In the genomic region with DNA sequence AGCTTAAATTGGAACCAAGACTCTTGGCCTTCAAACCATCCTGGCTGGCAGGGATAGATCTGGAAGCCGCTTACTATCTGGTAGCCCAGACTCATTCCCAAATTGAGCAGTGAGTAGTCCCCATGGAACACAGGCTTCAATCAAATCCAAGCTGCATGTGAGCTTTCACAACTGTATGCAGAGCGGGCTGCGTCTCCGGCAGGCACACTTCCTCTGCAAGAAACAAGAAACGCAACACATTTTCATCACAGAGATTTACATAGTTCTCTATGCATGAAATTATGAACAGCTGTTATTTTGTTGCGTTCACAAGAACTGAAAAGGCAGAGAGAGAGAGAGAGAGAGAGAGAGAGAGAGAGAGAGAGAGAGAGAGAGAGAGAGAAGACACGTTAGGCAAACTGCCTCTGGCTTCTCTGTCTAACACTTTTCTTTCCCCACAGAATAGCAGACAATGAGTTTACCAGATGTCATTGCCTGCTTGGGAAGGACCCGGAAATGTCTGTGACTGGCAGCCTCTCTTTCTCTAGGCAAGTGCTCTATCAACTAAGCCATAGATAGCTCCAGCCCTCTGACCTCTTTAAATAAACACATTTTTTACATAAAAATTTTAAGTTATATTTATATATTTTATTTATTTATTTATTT, we compare ENCODE assay signal across 15 mouse cellular contexts. TPM values are rescaled to one million over a fixed set of nuclear protein-coding genes. Genes with fewer than 3 reads are reported as not detected.
DNase-seq lines count a peak whose midpoint lies in the region; ATAC-seq and TF ChIP-seq lines count a peak whose summit lies in the region.
"Had no signal": no experiment of that assay in that cellular context is flagged by ENCODE, and none has a peak within 500 bp of the region (broad histone marks: within the 10 kb centered on the region; RNA-seq: fewer than 3 reads in every experiment).

No protein-coding gene starts in this region.

- no peaks in the 10 kb centered on the region for H3K9me3 ChIP-seq in lung, postnatal 0 days (ENCODE audit: low read length)
- no peaks in the 10 kb centered on the region for H3K9me3 ChIP-seq in forebrain, embryonic 16.5 days (ENCODE audit: control insufficient read depth, low read length)
- H3K9me3 ChIP-seq: heart, embryonic 10.5 days; megakaryocyte, embryonic 14.5 days had no signal

- no peak for ATAC-seq in lung, postnatal 0 days
- peak; percentile 67 for ATAC-seq in forebrain, embryonic 16.5 days

- no peak overlapping the region for H3K4me2 ChIP-seq in lung, postnatal 0 days (replicated peaks; ENCODE audit: low read depth, low read length)
- no peak overlapping the region for H3K4me2 ChIP-seq in forebrain, embryonic 16.5 days (ENCODE audit: low read length)

- no peak for TF ChIP-seq EP300 in lung, postnatal 0 days (IDR thresholded peaks at IDR 0.05)

- H3K27me3 ChIP-seq in lung, postnatal 0 days (replicated peaks; ENCODE audit: insufficient read depth, low read length), result no peaks in the 10 kb centered on the region
- no peaks in the 10 kb centered on the region for H3K27me3 ChIP-seq in forebrain, embryonic 16.5 days (replicated peaks; ENCODE audit: control insufficient read depth, insufficient read depth, low read length)

- WGBS in lung, postnatal 0 days, result 52% methylated on average over 8 of the region's 8 CpGs
- WGBS in forebrain, embryonic 16.5 days, result 51% methylated on average over 8 of the region's 8 CpGs

- no peak overlapping the region for H3K27ac ChIP-seq in lung, postnatal 0 days (ENCODE audit: low read length)
- peak overlapping the region; percentile 56 for H3K27ac ChIP-seq in forebrain, embryonic 16.5 days (ENCODE audit: low read length)
- H3K27ac ChIP-seq: heart, embryonic 10.5 days had no signal

- peak; percentile 10 for DNase-seq in gastrocnemius, postnatal 10 days
- no peak for DNase-seq in gastrocnemius, adult 8-10 months (ENCODE audit: low spot score in 2 of 2)
- peak; percentile 51 for DNase-seq in lung, postnatal 0 days (ENCODE audit: low spot score)
- DNase-seq in lung, postnatal 36 days, result no peak
- DNase-seq in brain, embryonic 14.5 days (ENCODE audit: low read depth), result peak; percentile 69
- DNase-seq in ovary, postnatal 14 days (ENCODE audit: low spot score), result no peak
- no peak for DNase-seq in testis, postnatal 10 days (ENCODE audit: low spot score)
- DNase-seq: adrenal gland, postnatal 25 days; cerebellum, adult 11 months; kidney, adult 8-10 months; lung, adult 18-20 months; thymus, postnatal 14 days had no signal

- TF ChIP-seq POLR2A in brain, embryonic 14.5 days (IDR thresholded peaks at IDR 0.05; ENCODE audit: borderline replicate concordance, extremely low read depth, insufficient read depth, insufficient read length, poor library complexity, severe bottlenecking), result no peak

- no peaks in the 10 kb centered on the region for H3K4me1 ChIP-seq in lung, postnatal 0 days (ENCODE audit: insufficient read depth, low read depth, low read length)
- H3K4me1 ChIP-seq in forebrain, embryonic 16.5 days (replicated peaks; ENCODE audit: control insufficient read depth, insufficient read depth, low read length), result no peaks in the 10 kb centered on the region; the same call in 1 of the 2 replicates
- H3K4me1 ChIP-seq: heart, embryonic 10.5 days; megakaryocyte, embryonic 14.5 days had no signal

- no peak for TF ChIP-seq CTCF in lung, postnatal 0 days (IDR thresholded peaks at IDR 0.05)
- TF ChIP-seq CTCF in brain, embryonic 14.5 days (IDR thresholded peaks at IDR 0.05; ENCODE audit: borderline replicate concordance, extremely low read depth, insufficient read depth, insufficient read length), result no peak

- no peak overlapping the region for H3K9ac ChIP-seq in lung, postnatal 0 days (replicated peaks; ENCODE audit: low read depth)
- H3K9ac ChIP-seq in forebrain, embryonic 16.5 days (replicated peaks; ENCODE audit: low read depth, low read length), result no peak overlapping the region

- H3K4me3 ChIP-seq in lung, postnatal 0 days (ENCODE audit: low read depth, low read length), result no peak overlapping the region
- H3K4me3 ChIP-seq in forebrain, embryonic 16.5 days (replicated peaks; ENCODE audit: low read length), result no peak overlapping the region
- H3K4me3 ChIP-seq: heart, embryonic 10.5 days; megakaryocyte, embryonic 14.5 days had no signal

- H3K36me3 ChIP-seq in lung, postnatal 0 days (ENCODE audit: insufficient read depth, low read length), result no peaks in the 10 kb centered on the region
- H3K36me3 ChIP-seq in forebrain, embryonic 16.5 days (ENCODE audit: control insufficient read depth, insufficient read depth), result no peaks in the 10 kb centered on the region
- H3K36me3 ChIP-seq: heart, embryonic 10.5 days had no signal

RNA-seq across cellular contexts. Expression of gene Cux1, which starts 27.7 kb away (rescaled TPM):
- 10 to 100 TPM; 87.0 to 97.5 TPM for total RNA-seq in gastrocnemius, postnatal 10 days (2021)
- 10 to 100 TPM; 79.2 to 99.7 (median 92.2) TPM for total RNA-seq in gastrocnemius, adult 8-10 months (2022)
- 68.5 and 74.0 TPM in 2 replicates for polyA plus RNA-seq in lung, postnatal 0 days (2015; fragmentation: Nextera tagmentation; extraction: Ambion mirVana)
- 73.3 and 92.0 TPM in 2 replicates for polyA plus RNA-seq in brain, embryonic 14.5 days (2012; rRNA removed)
- polyA plus RNA-seq in forebrain, embryonic 16.5 days (2015; fragmentation: Nextera tagmentation; extraction: Ambion mirVana), result 138 and 141 TPM in 2 replicates

Comparison
In these comparisons a context has a peak if more than half of its experiments do, and no peak if none do; other contexts are left out.
1. DNase-seq: peak in gastrocnemius, postnatal 10 days (single experiment), lung, postnatal 0 days (single experiment) and brain, embryonic 14.5 days (single experiment); none in gastrocnemius, adult 8-10 months (0 of 2), lung, postnatal 36 days (single experiment), ovary, postnatal 14 days (single experiment) and testis, postnatal 10 days (single experiment).